Mouse (Mus musculus) CH12.LX (cell line): ENCODE results near the gene Mrpl58. TPM values are rescaled to one million over a fixed set of nuclear protein-coding genes. Genes with fewer than 3 reads are reported as not detected.

Experiments
- DNase-seq: peaks from one replicate; pipeline ENCODE4 v3.0.0-alpha.2; 2013; ENCODE audit errors: extremely low read depth
- H3K27ac ChIP-seq: 2 replicates; pipeline ENCODE4 v1.5.1; 2012; ENCODE audit warnings: low read depth, mild to moderate bottlenecking, control low read depth, moderate library complexity; ENCODE audit not compliant: insufficient read depth
- H3K27me3 ChIP-seq: replicated peaks from 2 replicates; pipeline ENCODE3; 2012; ENCODE audit warnings: inconsistent platforms
- H3K36me3 ChIP-seq, 2 experiments: replicated peaks in 1 of 2; 2 replicates each; pipeline versions ENCODE3 to v1.6.1; 2012; ENCODE audit warnings: inconsistent platforms in 1 of 2, low read length in 1 of 2, mild to moderate bottlenecking in 1 of 2, mixed read lengths in 1 of 2, moderate library complexity in 1 of 2; ENCODE audit not compliant: control insufficient read depth in 1 of 2, insufficient read depth in 1 of 2
- H3K4me1 ChIP-seq, 2 experiments: 2 replicates each; pipeline ENCODE4 v1.6.1; 2012; ENCODE audit warnings: inconsistent platforms in 1 of 2, moderate library complexity in 1 of 2; ENCODE audit not compliant: insufficient read depth in 2 of 2, control insufficient read depth in 1 of 2
- H3K4me2 ChIP-seq: 2 replicates; pipeline ENCODE4 v1.6.1; 2012; ENCODE audit warnings: low read depth, mild to moderate bottlenecking, control low read depth; ENCODE audit not compliant: poor library complexity, insufficient read depth, severe bottlenecking
- H3K4me3 ChIP-seq, 3 experiments: fragments of 150-350 bp in 1 of 3; sonication (generic) in 1 of 3; replicated peaks in 1 of 3; 2 replicates each; pipeline versions ENCODE3 to v1.5.1; 2011 to 2012; ENCODE audit warnings: low read depth in 2 of 3, low read length in 2 of 3, mild to moderate bottlenecking in 2 of 3, moderate library complexity in 2 of 3, control low read depth in 1 of 3, improper control_type of control experiment in 1 of 3, inconsistent platforms in 1 of 3, mixed read lengths in 1 of 3; ENCODE audit not compliant: poor library complexity in 1 of 3
- H3K79me2 ChIP-seq: replicated peaks from 2 replicates; pipeline ENCODE4 v1.6.1; 2012; ENCODE audit warnings: mild to moderate bottlenecking, moderate library complexity; ENCODE audit not compliant: control insufficient read depth, poor library complexity, insufficient read depth, severe bottlenecking; ENCODE audit errors: extremely low read depth
- H3K9ac ChIP-seq: 2 replicates; pipeline ENCODE4 v1.6.1; 2012; ENCODE audit warnings: low read depth, mild to moderate bottlenecking, control low read depth, moderate library complexity; ENCODE audit not compliant: insufficient read depth
- H3K9me3 ChIP-seq: replicated peaks from 2 replicates; pipeline ENCODE3; 2012; ENCODE audit warnings: low read length, inconsistent platforms, mixed read lengths
- BHLHE40 ChIP-seq: IDR thresholded peaks from 2 replicates; pipeline ENCODE4 v1.6.1; 2011; ENCODE audit warnings: mild to moderate bottlenecking, low read depth, low read length, improper control_type of control experiment
- CHD2 ChIP-seq: IDR thresholded peaks from 2 replicates; pipeline ENCODE4 v1.6.1; 2011; ENCODE audit warnings: low read length, improper control_type of control experiment
- ELF1 ChIP-seq: IDR thresholded peaks from 2 replicates; pipeline ENCODE4 v1.6.1; 2014; ENCODE audit warnings: low read depth, mild to moderate bottlenecking, inconsistent platforms, low read length, improper control_type of control experiment
- JUN ChIP-seq: IDR thresholded peaks from 2 replicates; pipeline ENCODE4 v1.6.1; 2011; ENCODE audit warnings: low read depth, mild to moderate bottlenecking, low read length, improper control_type of control experiment, moderate library complexity; ENCODE audit not compliant: insufficient read depth
- JUND ChIP-seq: conservative IDR thresholded peaks from 2 replicates; pipeline ENCODE4 v1.6.1; 2011; ENCODE audit warnings: low read depth, low read length, improper control_type of control experiment
- KAT2A ChIP-seq: IDR thresholded peaks from 2 replicates; pipeline ENCODE4 v1.6.1; 2012; ENCODE audit warnings: low read length, improper control_type of control experiment, inconsistent platforms; ENCODE audit not compliant: insufficient replicate concordance
- MAFK ChIP-seq: IDR thresholded peaks from 2 replicates; pipeline ENCODE4 v1.6.1; 2011; ENCODE audit warnings: low read length, improper control_type of control experiment; ENCODE audit not compliant: insufficient replicate concordance
- MAZ ChIP-seq: IDR thresholded peaks from 2 replicates; pipeline ENCODE4 v1.6.1; 2012; ENCODE audit warnings: low read depth, mild to moderate bottlenecking, inconsistent platforms, low read length, improper control_type of control experiment, moderate library complexity
- MEF2A ChIP-seq: IDR thresholded peaks from 2 replicates; pipeline ENCODE4 v1.6.1; 2014; ENCODE audit warnings: low read depth, mild to moderate bottlenecking, inconsistent platforms, low read length, improper control_type of control experiment, borderline replicate concordance
- NELFE ChIP-seq: IDR thresholded peaks from 2 replicates; pipeline ENCODE4 v1.6.1; 2011; ENCODE audit warnings: low read depth, low read length, improper control_type of control experiment
- POLR2A ChIP-seq: IDR thresholded peaks from 2 replicates; pipeline ENCODE4 v1.6.1; 2011; ENCODE audit warnings: low read depth, mild to moderate bottlenecking, improper control_type of control experiment, low read length
- POLR2AphosphoS2 ChIP-seq: IDR thresholded peaks from 2 replicates; pipeline ENCODE4 v1.6.1; 2011; ENCODE audit warnings: low read depth, low read length, improper control_type of control experiment
- RCOR1 ChIP-seq: conservative IDR thresholded peaks from 2 replicates; pipeline ENCODE4 v1.6.1; 2012; ENCODE audit warnings: low read depth, mild to moderate bottlenecking, inconsistent platforms, low read length, improper control_type of control experiment
- SIN3A ChIP-seq: IDR thresholded peaks from 2 replicates; pipeline ENCODE4 v1.6.1; 2012; ENCODE audit warnings: low read length, improper control_type of control experiment, inconsistent platforms
- SMC3 ChIP-seq: IDR thresholded peaks from 2 replicates; pipeline ENCODE4 v1.6.1; 2011; ENCODE audit warnings: low read depth, low read length, improper control_type of control experiment
- TBP ChIP-seq: conservative IDR thresholded peaks from 2 replicates; pipeline ENCODE4 v1.6.1; 2011; ENCODE audit warnings: low read depth, low read length, improper control_type of control experiment
- UBTF ChIP-seq: IDR thresholded peaks from 2 replicates; pipeline ENCODE4 v1.6.1; 2012; ENCODE audit warnings: low read depth, mild to moderate bottlenecking, inconsistent platforms, low read length, improper control_type of control experiment, moderate library complexity
- USF2 ChIP-seq: conservative IDR thresholded peaks from 2 replicates; pipeline ENCODE4 v1.6.1; 2011; ENCODE audit warnings: low read depth, low read length, improper control_type of control experiment
- ZC3H11A ChIP-seq: IDR thresholded peaks from 2 replicates; pipeline ENCODE4 v1.6.1; 2012; ENCODE audit warnings: low read depth, mild to moderate bottlenecking, inconsistent platforms, low read length, improper control_type of control experiment
- ZKSCAN1 ChIP-seq: IDR thresholded peaks from 2 replicates; pipeline ENCODE4 v1.6.1; 2012; ENCODE audit warnings: low read depth, inconsistent platforms, low read length, improper control_type of control experiment, borderline replicate concordance
- dilution Hi-C: fragments of 300-500 bp; cut with MboI; formaldehyde crosslinking; loops from 2 replicates; pipeline ENCODE4 v1.14.3; 2020; ENCODE audit warnings: low sequenced_read_pairs; ENCODE audit not compliant: extremely low pct_unique_long_range_greater_than_20kb, extremely low pct_ligation_motif_present
- in situ Hi-C: fragments of 300-500 bp; cut with MboI; formaldehyde crosslinking; loops from 3 replicates; pipeline ENCODE4 v1.14.3; 2019; ENCODE audit warnings: low sequenced_read_pairs, low pct_ligation_motif_present, low pct_unique_long_range_greater_than_20kb, mixed read lengths
- polyA plus RNA-seq: library from polyadenylated mRNA; unstranded; fragments of >175 nt; gene quantifications from 2 replicates; pipeline ENCODE4 v1.2.1, GENCODE M21; 2012; ENCODE audit warnings: low read depth; ENCODE audit not compliant: insufficient read length
- total RNA-seq, 2 experiments: library from RNA; depleted of rRNA; stranded (reverse); fragments of 300-350 nt in 1 of 2; fragments of >200 nt in 1 of 2; gene quantifications; 2 replicates each; pipeline ENCODE4 v1.2.3; 2012 to 2014

Gene Mrpl58
- total and polyA plus RNA-seq, 3 experiments: 113 to 161 (median 157) TPM

DNA sequence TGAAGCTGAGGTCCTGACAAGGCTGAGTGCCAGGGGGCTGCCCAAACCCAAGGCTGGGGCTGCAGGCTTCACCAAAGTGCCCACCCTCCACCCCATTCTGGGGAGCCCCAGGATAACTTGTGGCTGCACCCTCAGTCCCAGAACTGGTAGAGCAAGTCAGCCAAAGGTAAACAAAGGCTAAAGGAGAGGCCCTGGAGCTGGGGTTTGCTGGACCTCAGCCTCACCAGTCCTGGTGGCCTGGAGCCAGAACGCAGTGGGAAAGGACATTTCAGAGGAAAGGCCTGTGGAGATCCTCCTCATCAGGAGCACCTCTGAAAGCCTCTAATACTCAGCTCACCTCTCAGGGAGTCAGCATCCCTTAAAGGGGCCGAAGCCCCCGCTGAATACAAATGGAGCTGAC lies 39.4 kb upstream of the Mrpl58 start:
- peaks cover 4 to 8% of the 10 kb centered on the region in 2 experiments for H3K4me1 ChIP-seq
- TF ChIP-seq ELF1 (no peak), USF2 (no peak), ZC3H11A (no peak), SIN3A (no peak), CHD2 (no peak), JUND (no peak), UBTF (no peak), POLR2A (no peak), MAZ (no peak), MEF2A (no peak), ZKSCAN1 (no peak), NELFE (no peak), BHLHE40 (no peak), SMC3 (no peak)
- dilution Hi-C loops: no loop called here

DNA sequence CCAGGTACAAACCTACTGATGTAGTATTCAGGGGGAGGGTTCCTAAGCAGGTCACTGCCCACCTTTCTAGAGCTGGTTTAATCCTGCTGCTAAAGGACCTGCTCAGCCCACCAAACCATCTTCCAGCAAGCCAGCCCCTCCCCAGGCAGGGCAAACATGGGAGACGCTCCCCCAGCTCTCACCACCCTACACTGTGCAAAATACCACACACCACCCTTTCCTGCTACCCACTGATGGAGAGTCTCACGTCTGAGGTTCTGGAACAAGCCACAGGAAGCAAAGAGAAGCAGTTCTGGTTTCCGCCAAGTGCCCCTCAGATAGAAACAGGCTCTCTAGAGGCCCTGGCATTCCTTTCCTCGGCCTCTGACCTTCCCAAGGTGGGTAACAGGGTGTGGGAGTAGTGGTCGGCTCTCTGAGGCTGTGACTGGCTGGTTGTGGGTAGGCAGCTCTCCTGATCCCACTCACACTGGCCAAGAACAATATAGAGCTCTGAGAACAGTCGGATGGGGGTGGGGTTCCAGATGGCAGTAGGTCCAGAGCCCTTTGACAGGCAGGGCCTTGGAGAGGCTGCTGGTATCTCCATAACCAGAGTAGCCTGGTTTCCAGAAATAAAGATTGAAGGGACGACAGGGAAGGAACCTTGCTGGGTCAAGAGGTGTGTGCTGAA lies 37.4 kb upstream of the Mrpl58 start:
- no peaks in the 10 kb centered on the region for H3K79me2 ChIP-seq
- dilution Hi-C loops (no loop called here), in situ Hi-C loops (no loop called here)
- H3K27me3 ChIP-seq: peaks cover 98% of the 10 kb centered on the region
- H3K4me2 ChIP-seq: no peak overlapping the region
- no peak overlapping the region for H3K4me3 ChIP-seq
- TF ChIP-seq SIN3A (no peak), MAFK (no peak), POLR2AphosphoS2 (no peak), JUND (no peak), KAT2A (no peak), POLR2A (no peak), CHD2 (no peak), JUN (no peak), MEF2A (no peak), TBP (no peak), RCOR1 (no peak), ZKSCAN1 (no peak)
- TF ChIP-seq, all 38 proteins: peak for 0
- H3K4me1 ChIP-seq: peaks cover 4 to 8% of the 10 kb centered on the region in 2 experiments
- no peaks in the 10 kb centered on the region for H3K36me3 ChIP-seq
- no peak for DNase-seq
- H3K9me3 ChIP-seq: no peaks in the 10 kb centered on the region
- no peak overlapping the region for H3K27ac ChIP-seq
- H3K9ac ChIP-seq: no peak overlapping the region

More for the DNA sequence above, 39.4 kb upstream of the Mrpl58 start:
- H3K79me2 ChIP-seq: no peaks in the 10 kb centered on the region
- in situ Hi-C loops: no loop called here
- H3K9me3 ChIP-seq: no peaks in the 10 kb centered on the region
- H3K4me3 ChIP-seq: no peak overlapping the region
- H3K36me3 ChIP-seq: no peaks in the 10 kb centered on the region
- no peak overlapping the region for H3K27ac ChIP-seq
- no peak overlapping the region for H3K4me2 ChIP-seq
- peaks cover 96% of the 10 kb centered on the region for H3K27me3 ChIP-seq
- no peak overlapping the region for H3K9ac ChIP-seq
- DNase-seq: no peak
